Mouse (Mus musculus) kidney, postnatal 36 days (tissue): Measurements from ENCODE around the gene Atp10b.

Experiments
- DNase-seq, 2 experiments: peaks; one replicate each; pipeline ENCODE4 v3.0.0; 2021 to 2022; ENCODE audit warnings: mixed read lengths in 2 of 2

Gene Atp10b

DNA sequence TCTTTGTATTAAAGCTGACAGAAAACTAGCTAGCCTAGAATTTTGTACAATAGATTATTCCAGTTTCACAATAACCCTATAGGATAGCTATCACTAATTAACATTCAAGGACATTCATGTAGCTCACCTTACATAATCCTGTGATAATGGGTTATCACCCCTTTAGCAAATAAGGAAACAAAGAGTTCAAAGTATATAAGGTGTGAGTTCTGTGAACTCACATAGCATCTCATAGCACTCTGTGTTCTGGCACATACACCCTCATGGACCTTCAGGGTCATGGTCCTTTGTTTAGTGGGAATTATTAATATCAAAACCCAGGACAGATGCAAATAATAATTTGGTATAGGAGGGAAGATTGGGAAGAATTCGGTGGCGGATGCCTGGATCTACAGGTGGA is 50.4 kb downstream of the Atp10b start:
- DNase-seq = no peak

DNA sequence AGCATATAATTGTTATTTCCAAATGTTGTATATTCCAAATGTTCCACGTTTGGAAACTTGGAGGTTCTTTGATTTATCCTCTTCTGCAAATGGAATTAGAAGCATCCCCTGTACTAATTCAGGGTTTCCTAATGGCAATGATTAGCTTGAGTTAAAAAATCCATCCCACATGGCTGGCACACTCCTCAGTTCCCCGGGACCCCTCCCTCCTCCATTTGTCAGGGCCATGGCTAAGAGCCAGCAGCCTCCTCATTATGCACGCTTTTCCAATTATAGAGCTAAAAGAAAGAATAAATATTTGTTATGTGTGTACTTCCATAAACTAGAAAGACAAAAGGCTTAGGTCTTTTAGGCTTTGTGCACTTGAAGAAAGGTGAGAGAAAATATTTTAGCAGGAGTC is 53.9 kb downstream of the Atp10b start:
- no peak for DNase-seq

DNA sequence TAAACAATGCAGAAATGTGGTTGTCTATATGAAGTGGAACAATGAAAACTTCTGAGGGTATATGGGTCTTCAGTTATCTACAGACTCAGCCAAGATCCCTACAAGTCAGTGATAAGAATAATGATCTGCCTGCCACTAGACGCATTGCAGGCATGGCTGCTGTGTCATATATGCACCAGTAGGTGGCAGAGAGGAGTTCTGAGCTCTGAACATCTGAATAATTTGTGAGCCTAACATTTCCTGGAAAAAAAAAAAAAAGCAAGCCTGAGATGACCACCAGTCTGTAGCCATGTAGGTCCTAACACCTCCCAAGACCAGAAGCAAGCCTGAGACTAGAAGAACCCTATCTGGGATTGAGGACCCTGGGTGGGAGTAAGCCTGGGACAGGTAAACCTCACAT is 63.5 kb downstream of the Atp10b start:
- no peak for DNase-seq

DNA sequence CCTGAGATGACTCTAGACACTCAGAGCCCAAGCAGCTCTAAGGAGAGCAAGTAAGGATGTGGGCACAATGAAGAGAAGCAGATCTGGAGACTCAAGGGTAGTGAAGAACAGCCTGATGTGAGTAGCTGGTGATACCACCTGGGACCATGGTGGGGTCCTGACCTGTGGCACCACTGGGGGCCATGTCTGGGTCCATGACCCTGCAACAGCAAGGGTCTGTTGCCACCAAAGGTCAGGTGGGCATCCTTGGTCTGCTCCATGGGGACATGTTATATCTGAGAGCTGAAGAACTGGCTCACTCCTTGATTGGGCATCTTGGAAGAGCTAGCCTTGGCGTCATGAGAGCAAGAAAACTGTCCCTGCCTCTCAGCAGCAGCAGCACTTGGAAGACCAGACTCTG is 64.1 kb downstream of the Atp10b start:
- no peak for DNase-seq

DNA sequence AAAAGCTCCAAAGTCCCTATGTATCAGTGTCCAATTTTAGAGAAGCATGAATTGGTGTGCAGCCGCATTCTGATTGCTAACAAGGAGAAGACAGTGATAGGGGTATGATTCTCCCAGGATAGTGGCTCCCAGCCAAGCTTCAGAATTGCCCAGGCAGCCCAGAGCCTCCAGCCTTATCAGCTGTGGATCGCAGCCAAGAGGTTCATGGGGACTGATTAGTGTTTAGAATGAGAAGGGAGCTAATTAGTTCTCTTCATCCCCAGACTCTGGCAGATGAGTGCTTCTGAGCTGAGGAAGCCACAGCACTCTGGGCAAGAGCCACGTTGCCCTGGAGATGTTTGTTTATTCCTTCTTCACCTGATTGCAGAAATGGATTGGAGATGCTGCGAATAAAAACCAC is 67.3 kb downstream of the Atp10b start:
- no peak for DNase-seq

DNA sequence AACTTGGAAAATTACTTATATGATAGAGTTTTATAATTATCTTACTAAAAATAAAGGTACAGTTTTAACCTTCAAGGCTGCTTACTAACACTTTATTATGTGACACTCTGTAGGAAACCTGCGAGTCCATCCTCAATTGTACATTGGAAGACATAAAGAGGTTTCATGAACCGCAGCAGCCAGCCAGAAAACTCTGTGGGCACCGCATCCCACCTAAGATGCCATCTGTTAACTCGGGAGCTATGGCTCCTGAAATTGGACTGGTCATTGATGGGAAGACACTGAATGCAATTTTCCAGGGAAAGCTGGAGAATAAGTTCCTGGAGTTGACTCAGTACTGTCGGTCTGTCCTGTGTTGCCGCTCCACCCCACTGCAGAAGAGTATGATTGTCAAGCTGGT is 80.6 kb downstream of the Atp10b start:
- no peak for DNase-seq

DNA sequence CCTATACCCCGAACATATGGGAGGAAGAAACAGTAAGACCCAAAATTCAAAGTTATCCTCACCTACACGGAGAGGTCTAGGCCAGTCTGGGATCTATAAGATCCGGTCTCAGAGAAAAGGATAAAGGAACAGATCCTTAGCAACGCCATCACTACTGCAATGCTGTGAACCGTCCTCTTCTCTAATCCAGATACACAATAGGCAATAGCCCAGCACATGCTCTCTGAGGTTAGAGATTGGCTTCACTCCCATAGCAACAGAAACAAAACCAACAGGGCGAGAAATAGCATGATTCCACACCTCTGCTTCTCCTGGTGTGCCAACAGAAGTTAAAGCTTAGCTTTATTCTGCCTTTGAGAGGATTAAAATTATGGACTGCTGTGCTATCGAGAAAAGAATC is 82.4 kb downstream of the Atp10b start:
- no peak for DNase-seq

DNA sequence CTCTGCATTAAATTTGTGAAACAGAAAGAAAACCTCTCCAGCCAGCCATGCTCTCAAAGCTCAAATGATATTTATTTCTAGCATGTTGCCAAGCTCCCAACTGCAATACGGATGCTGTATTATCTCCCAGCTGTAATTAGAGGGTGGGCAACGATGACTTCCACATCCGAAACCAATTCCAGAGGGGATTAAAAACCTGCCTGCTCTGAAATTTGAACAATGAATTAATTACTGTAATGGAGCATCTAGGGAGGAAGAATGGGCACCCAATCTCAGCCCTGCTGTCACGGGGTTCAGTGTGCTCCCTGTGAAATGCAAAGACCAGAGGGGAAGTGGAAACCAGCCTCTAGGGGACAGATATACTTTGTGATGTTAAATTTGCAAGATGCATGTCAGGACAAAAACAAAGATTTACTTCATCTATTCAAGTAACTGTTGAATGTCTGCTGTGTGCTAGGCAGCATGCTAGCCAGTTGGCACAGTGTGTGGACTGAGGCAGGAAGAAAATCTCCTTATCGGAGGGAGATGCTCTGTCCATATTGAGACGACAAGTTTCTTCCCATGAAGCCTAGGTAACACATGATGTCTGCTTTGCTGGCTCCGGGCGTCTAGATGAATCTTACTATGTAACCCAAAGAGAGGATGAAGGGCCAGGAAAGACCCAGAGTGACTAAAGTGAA is 86.8 kb downstream of the Atp10b start:
- DNase-seq = no peak

DNA sequence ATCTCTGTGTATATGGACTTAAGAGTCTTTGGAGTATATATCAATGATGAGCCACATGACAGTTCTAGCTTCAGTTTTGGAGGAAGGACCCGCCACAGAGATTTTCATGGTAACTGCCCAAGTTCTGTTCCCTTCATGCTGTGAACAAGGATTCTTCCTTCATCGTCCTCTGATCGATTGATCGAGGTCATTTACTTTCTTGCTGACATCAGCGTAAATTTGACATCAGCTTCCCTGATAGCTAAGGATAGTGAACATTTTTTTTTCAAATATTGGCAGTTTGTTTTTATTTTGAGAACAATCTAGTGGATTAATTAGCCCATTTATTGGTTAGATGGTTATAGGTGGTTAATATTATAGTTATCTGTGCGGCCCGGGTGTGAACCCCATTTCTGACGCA is 90.1 kb downstream of the Atp10b start:
- DNase-seq = no peak

DNA sequence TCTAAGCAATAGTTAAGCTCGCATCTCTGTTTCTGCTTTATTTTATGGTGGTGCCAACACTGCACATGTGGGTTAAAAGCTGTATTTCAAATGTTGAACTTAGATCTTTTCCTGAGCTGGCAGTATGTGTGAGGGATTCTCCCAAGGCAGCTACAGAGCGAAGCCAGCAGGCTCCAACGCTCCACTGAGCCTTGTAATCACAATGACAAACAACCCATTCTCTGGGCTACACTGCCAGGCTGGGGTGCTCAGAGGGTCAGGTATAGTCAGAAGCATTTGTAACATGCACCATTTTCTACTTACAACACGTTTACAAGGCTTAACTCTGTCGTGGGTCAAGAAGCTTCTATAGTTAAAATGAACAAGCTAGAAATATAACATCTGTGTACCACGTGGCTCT is 103.4 kb downstream of the Atp10b start:
- DNase-seq = no peak

DNA sequence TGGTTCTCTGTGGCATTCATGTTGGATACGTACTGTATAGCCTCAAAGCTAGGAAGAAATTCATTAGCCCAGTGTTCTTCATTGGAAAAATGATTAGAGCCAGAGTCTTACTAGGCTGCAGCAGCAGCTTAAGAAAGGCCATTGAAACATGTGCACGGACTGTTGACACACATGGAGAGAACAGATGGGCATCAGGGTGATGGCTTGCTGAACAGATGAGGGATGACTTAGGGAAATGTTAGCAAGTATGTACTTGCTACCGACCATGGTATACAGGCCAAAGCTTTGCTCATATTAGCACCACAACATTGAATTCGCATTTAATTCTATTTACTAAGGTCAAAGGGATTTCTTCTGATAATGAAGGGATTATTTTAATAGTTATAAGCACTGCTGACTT is 105.6 kb downstream of the Atp10b start:
- no peak for DNase-seq

DNA sequence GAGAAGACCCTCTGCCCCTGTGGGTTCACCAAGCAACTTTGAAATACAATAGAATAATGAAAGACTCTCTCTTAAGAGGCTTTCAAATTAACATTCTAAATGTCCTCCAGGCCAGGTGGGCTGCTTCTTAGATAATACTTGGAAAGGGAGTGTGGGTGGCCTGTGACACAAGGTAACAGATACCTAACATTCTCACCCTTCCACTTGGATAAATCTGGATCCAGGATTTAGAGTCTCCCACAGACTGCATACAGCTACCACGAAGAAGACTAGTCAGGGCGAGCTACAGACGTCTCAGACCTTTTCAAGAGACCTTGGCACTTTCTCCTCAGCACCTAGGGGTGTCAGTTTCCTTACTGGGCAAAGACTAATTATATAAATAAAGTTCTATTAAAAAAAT is 107.6 kb downstream of the Atp10b start:
- no peak for DNase-seq

DNA sequence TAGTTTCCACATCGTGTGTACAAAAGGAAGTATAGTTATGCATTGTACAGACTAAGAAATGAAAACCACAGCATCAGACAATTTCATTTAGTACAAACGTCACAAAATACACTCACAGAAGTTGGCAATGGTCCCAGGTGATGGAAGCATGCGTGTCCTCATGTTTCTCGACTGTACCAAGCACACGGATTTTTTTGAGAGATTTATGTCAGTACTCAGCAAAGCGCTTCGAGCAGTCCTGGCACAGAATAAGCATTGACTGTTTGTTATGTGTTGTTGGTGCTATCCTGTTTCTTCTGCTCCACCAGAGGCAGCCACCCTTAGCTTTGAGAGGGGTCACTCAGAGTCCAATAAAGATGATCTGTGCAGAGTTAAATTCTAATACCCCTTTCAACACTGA is 108.1 kb downstream of the Atp10b start:
- DNase-seq = no peak

DNA sequence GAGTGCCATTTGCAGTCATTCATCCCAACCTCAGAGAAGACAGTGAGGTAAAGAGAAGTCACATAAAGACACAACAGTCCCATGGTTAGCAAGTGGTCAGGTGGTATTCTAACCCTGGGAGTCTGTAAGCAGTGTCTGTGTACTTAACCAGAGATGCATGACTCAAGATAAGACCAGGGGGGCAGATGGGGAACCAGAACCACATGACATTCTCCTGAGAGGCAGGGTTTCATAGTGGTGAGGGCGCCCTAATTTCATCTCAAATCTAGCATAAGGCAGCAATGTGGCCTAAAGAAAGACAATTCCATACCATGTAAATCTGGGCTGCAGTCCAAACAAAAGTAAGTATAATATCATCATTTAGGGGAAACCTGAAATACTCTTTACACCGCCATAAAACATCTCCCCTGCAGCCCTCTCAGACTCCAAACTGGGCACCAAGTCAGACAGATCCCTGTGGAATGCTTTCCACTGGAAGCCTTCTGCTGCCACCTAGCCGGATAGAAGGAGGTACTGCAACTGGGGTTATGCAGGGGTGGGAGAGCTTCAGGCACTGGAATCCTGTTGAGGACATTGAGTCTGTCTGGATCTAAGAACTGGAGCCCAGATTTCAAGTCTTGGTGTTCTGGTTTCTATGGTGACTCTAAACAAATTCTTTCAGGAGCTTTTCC is 114.0 kb downstream of the Atp10b start:
- DNase-seq = peak; percentile 43 to 71

DNA sequence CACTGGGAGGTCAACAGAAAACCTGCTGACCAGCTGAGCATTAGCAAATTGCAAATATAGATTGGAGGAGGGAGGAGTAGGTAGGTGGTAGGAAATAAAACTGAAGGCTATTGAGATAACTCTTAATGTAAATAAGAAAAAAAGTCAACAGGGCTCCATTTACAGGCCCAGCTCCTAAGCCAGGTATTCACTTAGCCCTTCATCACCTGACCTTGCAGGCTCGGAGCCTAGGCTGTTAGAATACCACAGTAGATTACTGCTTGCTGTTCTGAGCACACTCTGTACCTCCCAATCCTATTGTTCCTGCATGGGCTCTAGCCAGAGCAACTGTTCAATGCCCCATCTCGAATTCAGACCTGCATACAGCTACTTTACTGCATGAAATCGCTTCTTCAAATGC is 117.8 kb downstream of the Atp10b start:
- DNase-seq = no peak

DNA sequence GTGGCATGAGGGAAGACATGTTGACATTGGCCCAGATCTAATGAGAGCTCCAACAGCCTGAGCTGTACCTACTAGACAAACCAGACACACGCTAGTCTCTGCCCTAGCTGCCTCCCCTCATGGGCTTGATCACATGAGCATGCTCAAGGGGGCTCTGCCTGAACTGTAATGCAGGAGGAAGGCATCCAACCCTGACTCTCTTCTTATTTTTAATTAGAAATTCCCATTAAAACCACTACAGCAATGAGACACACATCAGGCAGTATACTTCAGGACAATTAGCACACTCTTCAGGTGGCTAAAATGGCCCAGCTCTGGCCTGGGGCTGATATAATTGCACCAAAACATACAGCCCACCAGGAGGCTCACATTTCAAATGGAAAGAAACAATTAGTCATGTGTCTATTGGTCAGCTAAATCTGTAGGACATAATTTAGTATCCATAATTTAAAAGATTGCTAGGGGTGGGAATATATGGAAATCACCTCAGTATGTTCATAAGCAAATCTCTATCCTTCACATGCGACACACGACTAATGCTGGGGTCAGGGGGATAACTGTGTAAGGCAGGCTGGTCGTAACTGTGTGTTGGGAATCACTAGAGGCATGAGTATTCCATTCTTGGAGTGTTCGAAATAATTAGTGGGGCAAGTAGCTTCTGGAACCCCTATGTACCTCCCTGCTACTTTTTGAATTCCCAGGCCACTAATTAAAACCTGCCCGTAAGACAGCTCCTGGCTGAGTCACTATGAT is 120.0 kb downstream of the Atp10b start:
- DNase-seq = no peak

DNA sequence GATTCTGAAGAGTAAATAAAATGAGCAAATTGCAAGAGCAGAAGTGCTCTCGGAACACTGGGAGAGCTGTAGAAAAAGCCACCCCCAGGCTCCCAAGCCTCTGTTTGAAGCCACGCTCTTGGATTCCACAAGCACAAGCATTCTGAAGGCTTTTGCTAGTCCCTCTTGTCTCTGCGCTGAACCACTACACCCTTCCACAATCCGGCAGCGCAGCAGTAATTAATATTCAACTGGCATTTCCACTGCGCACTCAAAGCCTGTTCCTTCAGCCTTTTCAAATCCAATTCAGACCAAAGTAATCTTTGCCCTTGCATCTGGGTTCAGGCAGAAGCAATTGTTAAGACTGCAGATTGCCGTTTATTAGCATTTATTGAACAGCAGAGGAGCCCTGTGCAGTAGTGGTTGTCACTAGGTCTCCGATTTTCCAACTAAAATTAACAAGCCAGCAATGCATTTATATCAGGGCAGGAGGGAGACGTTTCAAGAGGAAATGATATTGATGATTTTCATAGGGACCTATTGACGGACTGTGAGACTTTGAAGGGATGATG is 120.7 kb downstream of the Atp10b start:
- peak in 1 of 2 experiments; percentile 4 for DNase-seq

DNA sequence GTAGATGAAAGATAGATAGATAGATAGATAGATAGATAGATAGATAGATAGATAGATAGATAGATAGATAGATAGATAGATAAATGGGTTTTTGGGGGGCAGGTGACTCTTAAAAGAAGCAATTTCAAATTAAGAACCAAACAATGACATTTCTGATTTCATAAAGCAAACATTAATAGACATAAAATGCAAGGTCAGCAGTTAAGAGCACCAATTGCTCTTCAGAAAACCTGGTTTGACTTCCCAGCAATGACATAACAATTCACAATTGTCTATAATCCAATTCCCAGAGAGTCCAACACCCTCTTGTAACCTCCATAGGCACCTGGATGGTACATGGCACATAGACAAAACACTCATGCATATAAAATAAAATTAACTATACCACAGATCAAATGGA is 124.2 kb downstream of the Atp10b start:
- no peak for DNase-seq

DNA sequence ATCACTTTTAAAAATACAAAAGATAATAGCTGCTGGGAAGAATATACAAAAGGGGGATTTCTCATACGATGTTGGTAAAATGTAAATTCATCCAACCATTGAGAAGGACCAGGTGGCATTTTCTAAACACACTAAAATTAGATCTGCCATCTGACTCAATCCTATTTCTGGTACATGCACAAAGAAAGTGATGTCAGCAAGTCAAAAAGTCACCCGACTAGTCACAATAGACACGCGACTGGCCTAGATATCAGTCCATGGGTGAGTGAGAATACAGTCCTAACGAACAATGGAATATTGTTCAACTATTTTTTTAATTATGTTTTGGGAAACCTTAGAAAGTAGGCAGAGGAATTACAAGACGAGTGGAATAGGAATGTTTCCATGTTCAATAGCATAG is 147.9 kb downstream of the Atp10b start:
- no peak for DNase-seq

DNA sequence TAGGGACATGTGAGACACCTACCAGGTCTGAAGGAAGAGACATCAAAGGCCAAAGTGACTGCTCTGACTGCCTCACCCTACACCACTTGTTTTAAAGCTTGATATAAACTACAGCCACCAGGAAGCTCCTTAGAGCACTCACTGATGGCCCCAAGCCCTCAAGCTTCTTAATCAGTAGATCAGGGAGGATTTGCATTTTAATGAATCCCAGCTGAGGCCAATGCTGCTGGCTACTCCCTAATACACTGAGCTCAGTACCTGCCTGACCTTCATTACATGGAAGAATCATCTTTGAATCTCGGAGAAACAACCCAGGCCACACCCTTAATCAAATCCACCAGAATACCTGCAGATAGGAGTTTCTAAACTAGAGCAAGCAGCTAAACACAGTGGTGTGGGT is 161.3 kb downstream of the Atp10b start:
- no peak for DNase-seq
